Mouse (Mus musculus): ENCODE data around the gene Ccdc74a.
"Not testable (repeated sequence)": the region's sequence is repeated elsewhere in the genome, so short reads cannot be mapped to it uniquely, and the experiment has no call there.

The Ccdc74a gene

DNA sequence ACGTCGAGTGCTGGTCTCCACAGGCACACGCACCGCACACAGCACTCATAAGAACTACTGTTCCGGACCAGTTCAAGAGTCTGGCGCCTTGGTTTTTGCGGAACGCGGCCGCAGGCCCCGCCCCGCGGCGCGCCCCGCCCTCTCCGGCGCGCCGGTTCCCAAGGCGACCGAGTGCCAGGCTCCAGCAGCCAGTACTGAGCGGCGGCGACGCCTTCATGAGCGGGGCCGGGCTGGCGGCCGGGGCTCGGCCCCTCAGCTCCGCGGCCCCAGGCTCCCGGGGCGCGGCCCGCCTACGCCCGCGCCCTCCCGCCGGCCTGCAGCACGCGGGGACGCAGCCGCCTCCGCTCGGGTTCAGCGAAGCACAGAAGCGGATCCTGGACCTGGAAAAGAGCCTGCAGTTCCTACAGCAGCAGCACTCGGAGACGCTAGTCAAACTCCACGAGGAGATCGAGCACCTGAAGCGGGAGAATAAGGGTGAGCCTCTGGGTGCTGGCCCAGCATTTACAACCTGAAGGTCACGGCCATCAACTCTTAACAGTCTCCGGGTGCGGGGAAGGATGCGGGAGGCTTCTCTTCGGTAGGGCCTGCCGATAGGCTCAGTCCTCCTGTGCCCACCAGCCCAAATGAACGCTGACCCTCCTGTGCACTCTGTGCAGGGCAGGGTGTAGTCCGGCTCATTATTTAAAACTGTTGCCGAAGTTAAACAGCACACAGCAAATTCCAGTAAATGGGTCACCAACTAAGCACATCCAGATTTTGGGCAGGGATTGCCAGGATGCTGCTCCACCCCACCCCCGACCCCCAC lies at the start of gene Ccdc74a:
Ccdc74a (plus strand) TSS at position 161 of the 805 bp plus-strand sequence.
- DNase-seq (ENCODE audit: extremely low spot score, low read depth, low spot score), result peak; percentile 31

DNA sequence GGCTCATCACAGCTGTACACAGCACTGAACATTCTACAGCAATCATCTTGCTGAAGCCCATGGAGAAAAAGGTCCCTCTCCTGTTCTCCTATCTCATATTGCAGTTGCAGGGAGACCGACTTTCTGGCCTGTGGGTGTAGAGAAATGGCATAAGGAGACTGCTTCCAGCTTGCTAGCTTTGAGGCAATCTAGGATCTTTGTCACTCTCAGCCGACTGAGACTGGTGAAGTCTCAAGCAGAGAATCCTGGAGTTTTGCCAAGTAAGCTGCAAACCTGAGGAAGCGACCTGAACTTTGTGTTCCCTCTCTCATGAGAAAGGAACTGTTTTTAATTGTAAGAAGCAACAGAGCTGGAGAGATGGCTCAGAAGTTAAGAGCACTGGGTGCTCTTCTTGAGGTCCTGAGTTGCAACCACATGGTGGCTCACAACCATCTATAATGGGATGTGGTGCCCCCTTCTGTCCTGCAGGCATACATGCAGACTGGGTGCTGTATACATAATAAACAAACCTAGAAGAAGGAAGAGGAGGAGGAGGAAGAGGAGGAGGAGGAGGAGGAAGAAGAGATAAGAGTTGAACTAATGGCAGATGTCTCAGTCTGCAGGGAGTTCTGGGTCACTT lies 45.2 kb upstream of the Ccdc74a start:
- no peak for DNase-seq (ENCODE audit: extremely low spot score, low read depth, low spot score)

DNA sequence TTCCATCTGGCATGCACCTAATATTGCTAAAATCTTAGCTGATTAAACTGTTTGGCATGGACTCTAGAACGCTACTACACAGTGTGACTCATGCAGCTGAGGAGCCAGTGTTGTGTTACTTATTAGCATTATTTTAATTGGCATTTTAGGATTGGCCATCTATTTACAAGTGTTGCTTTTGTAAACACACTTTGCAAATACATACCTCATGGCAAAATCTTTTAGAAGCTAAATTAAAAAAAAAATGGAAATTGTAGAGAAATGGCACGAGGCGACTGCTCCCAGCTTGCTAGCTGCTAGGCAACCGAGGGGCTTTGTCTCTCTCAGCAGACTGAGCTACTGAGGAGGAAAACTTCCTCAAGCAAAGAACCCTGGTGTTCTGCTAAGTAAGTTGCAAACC lies 41.3 kb upstream of the Ccdc74a start:
- no peak for DNase-seq (ENCODE audit: extremely low spot score, low read depth, low spot score)

DNA sequence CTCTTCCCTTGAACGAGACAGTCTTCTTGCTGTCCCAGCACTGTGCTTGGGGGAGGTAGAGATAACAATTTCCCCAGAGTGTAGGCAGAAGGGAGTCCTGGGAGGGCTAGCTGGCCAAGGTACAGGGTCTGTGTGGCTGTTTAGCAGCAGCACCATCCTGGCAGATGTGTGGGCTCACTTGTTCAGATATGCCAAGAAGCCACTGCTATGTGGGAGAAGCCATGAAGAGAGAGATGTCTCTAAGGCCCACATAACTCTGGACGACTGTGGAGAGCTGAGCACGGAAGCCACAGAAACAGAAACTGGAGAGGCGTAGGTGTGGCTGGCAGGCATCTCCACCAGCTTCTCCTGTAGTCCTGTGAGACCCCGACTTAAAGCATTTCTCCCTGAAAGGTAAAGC lies 40.6 kb upstream of the Ccdc74a start:
- DNase-seq (ENCODE audit: extremely low spot score, low read depth, low spot score), result no peak

DNA sequence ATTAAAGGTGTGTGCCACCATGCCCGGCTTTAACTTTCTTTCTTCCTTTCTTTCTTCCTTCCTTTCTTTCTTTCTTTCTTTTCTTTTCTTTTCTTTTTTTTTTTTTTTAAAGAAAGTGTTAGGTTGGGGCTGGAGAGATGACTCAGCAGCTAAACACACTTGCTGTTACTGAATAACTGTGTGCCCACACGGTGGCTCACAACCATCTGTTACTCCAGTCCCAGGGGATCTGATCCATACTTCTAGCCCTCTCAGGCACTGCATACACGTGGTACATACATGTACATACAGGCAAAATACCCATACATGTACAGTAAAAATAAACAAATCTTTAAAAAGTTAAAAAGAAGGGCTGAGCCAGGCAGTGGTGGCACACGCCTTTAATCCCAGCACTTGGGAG lies 34.9 kb upstream of the Ccdc74a start:
- no peak for DNase-seq (ENCODE audit: extremely low spot score, low read depth, low spot score)

DNA sequence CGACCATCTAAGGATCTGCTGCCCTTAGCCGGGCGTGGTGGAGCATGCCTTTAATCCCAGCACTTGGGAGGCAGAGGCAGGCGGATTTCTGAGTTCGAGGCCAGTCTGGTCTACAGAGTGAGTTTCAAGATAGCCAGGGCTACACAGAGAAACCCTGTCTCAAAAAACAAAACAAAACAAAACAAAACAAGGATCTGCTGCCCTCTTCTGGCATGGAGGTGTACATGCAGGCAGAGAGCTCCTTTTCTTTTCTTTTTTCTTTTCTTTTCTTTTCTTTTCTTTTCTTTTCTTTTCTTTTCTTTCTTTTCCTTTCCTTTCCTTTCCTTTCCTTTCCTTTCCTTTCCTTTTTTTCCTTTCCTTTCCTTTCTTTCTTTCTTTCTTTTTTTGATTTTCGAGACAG lies 31.5 kb upstream of the Ccdc74a start:
- not testable (repeated sequence) for DNase-seq (ENCODE audit: extremely low spot score, low read depth, low spot score)

DNA sequence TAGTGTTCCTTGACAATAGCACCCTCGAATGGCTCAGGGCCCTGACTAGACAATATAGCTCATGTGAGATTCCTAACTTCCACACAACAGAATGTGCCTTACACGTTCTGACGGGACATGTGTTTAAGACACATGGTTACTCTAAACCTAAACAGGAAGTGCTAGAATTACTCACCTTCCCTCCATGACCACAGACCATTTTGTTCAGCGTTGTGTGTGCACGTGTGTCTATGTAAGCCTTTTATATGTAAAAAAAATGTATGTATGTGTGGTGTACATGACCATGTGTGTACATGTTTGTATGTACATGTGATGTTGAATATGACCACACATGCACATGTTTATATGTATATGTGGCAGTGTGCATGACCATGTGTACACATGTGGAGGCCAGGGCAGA lies 30.1 kb upstream of the Ccdc74a start:
- DNase-seq (ENCODE audit: extremely low spot score, low read depth, low spot score), result no peak

DNA sequence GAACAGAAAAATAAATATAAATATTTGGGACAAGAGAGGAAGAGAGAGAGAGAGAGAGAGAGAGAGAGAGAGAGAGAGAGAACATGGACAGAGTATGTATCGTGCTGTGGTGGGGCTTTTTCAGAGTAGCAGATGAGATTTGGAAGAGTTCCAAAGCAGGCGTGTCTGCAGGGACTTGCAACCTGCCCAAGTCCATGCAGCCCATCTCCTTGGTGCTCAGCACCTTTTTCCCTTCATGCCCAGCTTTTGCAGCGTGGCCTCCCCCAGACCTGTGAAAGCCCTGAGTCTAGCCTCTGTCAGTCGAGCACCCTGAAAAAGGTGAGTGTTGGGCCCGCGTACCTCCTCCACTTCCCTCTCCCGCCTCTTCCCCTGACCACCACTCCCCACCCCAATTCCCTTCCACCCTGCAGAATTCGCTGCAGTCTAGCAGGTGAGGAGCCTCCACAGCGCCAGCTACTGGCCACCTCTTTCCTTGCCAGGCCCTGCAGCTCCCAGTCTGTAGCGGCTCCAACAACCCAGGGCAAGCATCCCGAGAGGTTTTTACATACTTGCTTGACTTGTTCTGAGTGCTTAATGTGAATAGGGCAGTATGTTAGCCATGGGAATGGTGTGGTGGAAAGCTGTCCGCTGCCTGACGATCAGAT lies 28.2 kb upstream of the Ccdc74a start:
- no peak for DNase-seq (ENCODE audit: extremely low spot score, low read depth, low spot score)

DNA sequence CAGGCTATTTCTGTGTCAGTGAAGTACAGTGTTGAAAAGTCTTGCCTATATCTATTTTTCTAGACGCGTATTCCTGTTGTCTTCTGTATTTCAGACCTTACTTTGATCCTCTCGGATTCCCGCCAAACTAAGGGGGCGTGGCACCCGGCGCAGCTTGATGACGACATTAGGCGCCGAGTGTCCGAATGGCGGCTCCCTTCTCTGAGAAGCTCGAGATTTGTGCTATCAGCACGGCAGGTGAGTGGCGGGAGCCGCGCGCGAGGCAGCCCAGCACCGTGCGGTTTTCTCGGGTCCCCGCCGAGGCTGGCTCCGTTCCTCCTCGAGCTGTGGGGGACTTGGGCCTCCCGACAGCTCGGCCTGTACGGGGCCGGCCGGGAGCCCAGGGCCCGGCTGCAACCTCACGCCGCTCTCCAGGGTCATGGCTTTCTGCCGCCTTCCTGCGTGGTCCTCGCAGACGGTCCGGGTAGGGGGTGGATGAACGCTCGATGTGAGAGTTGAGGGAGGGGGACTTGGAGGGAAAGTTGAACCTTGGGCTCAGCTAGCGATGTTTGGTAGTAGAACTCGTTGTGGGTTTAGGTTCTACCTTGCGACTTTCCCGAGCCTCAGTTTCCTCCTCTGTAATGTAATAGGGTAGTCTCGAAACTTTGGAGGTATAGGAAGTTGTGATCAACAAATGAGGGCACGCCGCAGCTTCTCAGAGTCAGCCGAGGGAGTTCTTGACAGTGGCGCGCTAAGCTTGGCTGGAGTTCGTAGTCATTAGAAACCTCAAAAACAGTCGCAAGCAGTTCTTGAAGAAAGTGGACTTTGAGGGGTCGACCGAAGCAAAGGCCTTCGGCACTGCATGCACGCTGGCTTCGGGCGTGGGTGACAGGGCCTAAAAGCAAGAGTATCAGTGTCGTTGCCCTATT lies 26.8 kb upstream of the Ccdc74a start, which contains the start of gene Smpd4:
Smpd4 (plus strand) TSS at position 157 of the 908 bp plus-strand sequence.
- DNase-seq (ENCODE audit: extremely low spot score, low read depth, low spot score), result peak; percentile 81

DNA sequence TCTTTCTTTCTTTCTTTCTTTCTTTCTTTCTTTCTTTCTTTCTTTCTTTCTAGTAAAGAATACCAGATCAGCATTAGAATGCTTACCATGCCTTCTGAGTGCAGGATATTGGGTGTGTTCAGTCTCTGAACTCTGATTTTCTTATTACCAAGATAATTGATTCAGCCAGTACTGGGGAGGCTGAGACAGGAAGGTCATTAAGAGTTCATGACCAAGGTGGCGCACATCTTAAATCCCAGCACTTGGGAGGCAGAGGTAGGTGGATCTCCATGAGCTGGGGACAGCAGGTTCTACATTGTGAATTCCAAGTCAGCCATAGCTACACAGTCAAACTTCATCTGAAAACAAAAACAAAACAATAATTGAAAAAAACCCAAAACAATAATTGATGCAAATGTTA lies 24.3 kb upstream of the Ccdc74a start:
- no peak for DNase-seq (ENCODE audit: extremely low spot score, low read depth, low spot score)

DNA sequence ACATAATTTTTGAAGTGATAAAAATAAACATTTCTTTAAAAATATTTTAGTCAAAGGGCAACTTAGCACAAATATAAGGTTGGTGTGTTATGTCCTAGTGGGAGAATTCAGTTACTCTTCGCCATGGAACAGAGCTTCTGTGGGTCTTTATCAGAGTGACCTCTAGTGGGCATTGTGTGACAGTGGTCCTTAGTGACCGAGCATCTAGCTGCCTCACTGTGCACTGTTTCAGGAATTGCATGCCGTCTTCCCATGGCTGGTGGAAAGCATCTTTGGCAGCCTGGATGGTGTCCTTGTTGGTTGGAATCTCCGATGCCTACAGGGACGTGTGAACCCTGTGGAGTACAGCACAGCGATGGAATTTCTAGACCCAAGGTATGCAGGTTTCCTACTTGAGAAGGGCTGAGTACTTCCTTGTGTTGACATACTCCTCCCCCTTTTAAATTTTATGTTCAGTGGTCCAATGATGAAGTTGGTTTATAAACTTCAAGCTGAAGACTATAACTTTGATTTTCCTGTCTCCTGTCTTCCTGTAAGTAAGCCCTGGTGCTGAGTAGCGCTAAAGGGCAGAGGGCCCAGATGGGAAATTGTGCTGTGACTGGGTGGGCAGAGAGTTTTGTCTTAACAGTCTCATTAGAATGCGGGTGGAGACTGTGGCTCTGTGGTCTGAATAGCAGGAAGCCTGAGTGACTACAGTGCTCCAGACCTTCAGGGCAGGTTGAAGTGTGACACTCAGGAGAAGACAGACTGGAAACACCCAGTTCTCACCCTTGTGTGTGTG lies 20.6 kb upstream of the Ccdc74a start:
- DNase-seq (ENCODE audit: extremely low spot score, low read depth, low spot score), result no peak

DNA sequence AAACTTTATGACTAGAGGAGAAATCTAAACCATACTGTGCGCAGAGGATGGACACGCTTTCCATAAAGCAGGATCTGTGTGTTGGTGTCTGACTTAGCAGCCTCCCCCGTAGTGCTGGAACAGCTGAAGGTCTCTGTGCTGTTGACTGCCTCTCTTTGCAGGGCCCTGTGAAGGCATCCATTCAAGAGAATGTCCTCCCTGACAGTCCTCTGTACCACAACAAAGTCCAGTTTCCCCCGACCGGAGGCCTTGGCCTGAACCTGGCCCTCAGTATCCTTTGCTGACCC lies 20.1 kb upstream of the Ccdc74a start:
- no peak for DNase-seq (ENCODE audit: extremely low spot score, low read depth, low spot score)

DNA sequence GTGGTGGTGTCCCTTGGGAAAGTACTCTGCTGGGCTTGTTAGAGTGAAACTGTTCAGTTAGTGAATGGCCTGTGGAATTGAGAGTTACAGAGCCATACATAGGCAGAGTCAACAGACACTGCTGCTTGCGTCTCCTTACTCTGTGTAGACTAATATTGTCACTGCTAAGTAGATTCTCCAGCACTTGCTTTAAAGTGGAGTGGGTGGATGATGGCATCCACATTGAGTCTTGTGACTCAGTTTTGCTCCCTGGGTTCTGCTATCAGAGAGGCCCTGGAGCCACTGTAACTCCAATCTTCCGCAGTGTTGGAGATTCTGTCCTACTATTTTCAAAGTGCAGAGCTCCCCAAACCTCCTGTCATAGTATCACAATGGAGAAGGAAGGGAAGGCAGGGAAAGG lies 13.7 kb upstream of the Ccdc74a start:
- DNase-seq (ENCODE audit: extremely low spot score, low read depth, low spot score), result no peak

DNA sequence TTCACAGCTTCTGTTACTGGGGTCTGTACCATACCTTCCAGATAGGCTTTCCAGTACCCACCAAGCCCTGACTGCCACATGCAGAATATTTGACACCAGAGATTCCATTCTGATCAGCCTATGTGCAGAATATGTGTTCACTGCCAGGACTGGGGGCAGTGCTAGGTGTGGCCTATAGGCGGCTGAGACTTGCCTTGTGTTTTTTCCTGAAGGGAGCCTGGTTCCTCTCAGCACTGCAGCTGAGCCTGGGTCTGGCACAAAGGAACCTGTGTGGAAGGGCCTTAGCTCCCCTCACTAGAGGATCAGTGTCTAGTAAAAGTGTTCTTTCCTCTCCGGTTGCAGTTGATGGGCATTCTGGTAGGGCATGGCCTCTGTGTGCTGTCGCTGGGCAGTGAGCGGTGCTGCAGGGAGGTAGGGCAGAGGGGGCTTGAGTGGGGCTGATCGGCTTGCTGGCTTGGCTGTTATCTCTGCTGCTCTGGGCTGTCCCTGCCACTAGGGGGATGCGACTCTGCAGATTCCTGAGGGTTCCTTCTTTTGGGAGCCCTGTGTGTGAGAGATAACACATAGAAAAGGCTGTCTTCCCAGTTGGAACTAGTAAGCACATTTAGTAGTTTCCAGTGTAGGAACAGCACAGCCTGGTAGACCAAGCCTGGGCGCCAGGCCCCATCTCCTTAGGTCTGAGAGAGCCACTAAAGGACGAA lies 12.6 kb upstream of the Ccdc74a start:
- no peak for DNase-seq (ENCODE audit: extremely low spot score, low read depth, low spot score)

DNA sequence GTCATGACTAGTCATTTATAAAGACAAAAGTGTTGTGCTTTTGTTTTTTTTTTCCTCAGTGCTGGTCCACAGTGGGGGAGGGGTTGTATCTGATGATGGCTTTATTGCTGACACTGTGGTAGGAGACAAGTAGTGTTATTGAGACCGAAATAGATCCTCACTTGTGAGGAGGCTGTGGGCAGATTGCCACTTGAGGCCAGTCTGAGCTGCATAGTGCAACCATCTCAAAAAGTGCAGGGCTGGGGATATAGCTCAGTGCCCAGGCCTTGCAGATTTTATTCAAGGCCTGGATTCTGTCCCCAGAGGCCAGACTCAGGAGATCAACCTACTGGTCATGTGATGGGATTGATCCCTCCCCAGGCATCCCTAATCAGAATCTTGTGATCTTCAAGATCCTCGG lies 9.4 kb upstream of the Ccdc74a start:
- no peak for DNase-seq (ENCODE audit: extremely low spot score, low read depth, low spot score)

DNA sequence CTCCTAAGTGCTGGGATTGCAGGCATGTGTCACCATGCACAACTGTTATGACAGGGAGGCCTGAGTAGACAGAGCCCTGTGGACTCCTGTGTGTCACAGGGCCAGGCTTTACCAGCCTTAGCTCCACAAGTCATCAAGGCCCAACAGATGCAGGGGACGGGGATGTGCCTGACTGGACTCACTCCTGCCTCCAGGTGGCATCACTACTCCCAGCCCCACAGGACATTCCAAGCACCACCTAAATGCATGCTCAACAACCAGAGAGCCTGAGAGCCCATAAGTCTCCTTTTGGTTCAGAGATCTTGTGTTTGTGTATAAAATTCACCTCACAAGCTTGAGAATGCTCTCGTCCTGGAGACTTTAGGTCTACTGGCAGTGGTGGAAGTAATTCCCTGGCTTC lies 8.7 kb upstream of the Ccdc74a start:
- DNase-seq (ENCODE audit: extremely low spot score, low read depth, low spot score), result no peak

DNA sequence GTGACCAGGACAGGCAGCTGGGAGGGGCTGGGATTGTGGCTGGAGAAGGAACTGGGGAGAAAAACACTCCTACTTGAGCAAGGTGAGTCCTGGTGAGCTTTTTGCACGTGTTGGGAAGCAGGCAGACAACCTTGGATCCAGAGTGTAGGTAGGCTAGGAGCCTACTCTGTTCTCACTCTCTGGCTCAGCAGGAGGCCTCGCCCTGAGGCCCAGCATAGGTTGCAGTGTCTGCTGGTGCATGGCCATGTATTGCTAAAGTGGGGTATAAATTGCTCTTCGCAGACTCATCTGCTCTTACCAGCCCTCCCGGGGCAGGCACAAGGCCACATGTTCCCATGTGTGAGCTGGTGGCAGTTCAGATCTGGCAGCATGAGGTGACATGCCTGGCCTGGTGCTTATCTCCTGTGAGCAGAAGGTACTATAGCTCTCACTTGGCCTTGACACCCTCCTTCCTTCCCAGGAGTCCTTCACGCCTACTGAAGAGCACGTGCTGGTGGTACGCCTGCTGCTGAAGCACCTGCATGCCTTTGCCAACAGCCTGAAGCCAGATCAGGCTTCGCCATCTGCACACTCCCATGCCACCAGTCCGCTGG lies 8.1 kb upstream of the Ccdc74a start:
- no peak for DNase-seq (ENCODE audit: extremely low spot score, low read depth, low spot score)

DNA sequence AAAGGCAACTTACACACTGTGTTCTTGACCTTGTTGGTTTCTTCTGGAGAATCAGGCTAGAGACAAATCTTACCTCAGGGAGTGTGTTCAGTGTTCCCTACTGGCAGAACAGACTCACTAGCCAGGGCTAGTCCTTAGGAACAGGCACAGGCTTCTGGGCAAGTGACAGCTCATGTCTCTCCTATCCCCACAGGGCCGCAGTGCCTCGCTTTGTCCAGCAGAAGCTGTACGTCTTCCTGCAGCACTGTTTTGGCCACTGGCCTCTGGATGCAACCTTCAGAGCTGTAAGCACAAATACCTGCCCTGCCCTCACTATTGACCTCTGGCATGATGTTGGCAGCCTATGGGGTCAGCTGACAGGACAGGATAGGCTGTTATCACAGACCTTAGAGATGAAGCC lies 7.2 kb upstream of the Ccdc74a start:
- DNase-seq (ENCODE audit: extremely low spot score, low read depth, low spot score), result no peak

DNA sequence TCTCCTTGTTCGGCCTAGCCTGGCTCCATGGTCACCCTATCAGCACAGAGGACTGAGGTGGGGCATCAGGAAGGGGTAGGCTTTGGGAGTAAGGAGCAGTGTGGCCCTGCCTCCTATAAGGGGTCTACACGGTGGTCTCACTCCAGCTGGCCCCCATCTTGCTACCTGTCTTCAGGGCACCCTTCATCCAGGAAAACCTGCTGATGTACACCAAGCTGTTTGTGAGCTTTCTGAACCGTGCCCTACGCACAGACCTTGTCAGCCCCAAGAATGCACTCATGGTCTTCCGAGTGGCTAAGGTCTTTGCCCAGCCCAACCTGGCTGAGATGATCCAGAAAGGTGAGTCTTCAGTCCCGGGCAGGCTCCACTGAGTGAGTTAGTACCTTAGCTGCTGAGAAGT lies 6.3 kb upstream of the Ccdc74a start:
- DNase-seq (ENCODE audit: extremely low spot score, low read depth, low spot score), result no peak

DNA sequence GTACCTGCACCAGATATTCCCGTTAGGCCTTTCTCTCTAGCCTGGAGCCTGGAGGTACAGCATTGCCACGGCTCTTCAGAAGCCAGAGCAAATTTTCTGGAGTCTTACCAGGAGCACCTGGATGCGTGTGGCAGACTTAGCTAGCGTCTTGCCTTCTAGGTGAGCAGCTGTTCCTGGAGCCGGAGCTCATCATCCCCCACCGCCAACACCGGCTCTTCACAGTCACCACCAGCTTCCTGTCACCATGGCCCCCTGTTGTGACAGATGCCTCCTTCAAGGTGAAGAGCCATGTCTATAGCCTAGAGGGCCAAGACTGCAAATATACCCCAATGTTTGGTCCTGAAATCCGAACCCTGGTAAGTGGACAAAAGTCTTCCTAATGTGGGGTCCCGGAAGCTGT lies 5.6 kb upstream of the Ccdc74a start:
- DNase-seq (ENCODE audit: extremely low spot score, low read depth, low spot score), result no peak
